Mouse (Mus musculus) midbrain, embryonic 16.5 days (tissue): ENCODE measurements around the gene Irf7. TPM values are rescaled to one million over a fixed set of nuclear protein-coding genes. Genes with fewer than 3 reads are reported as not detected.
A peak's percentile ranks its signal among the peaks of the same experiment; 100 is the strongest.
"Not testable (repeated sequence)": the region's sequence is repeated elsewhere in the genome, so short reads cannot be mapped to it uniquely, and the experiment has no call there.

Source experiments
- ATAC-seq: fragments of 200-750 bp; cut with Nextera tagmentation; 2 replicates; pipeline ENCODE4 v1.8.0; 2017; ENCODE audit warnings: moderate TSS enrichment
- H3K27ac ChIP-seq: fragments of 300-500 bp; sonication (generic); 2 replicates; pipeline ENCODE4 v1.5.1; 2014; ENCODE audit warnings: mild to moderate bottlenecking, low read length, mixed read lengths
- H3K27me3 ChIP-seq: fragments of 300-500 bp; sonication (generic); 2 replicates; pipeline ENCODE4 v1.6.1; 2014; ENCODE audit warnings: low read depth, low read length, mixed read lengths; ENCODE audit not compliant: control insufficient read depth, insufficient read depth
- H3K36me3 ChIP-seq: fragments of 300-500 bp; sonication (generic); 2 replicates; pipeline ENCODE4 v1.6.1; 2014; ENCODE audit warnings: mild to moderate bottlenecking, low read length, moderate library complexity, mixed read lengths; ENCODE audit not compliant: control insufficient read depth, insufficient read depth
- H3K4me1 ChIP-seq: fragments of 300-500 bp; sonication (generic); 2 replicates; pipeline ENCODE4 v1.6.1; 2014; ENCODE audit warnings: mild to moderate bottlenecking, low read length, mixed read lengths; ENCODE audit not compliant: control insufficient read depth, insufficient read depth
- H3K4me2 ChIP-seq: fragments of 300-500 bp; sonication (generic); 2 replicates; pipeline ENCODE4 v1.6.1; 2014; ENCODE audit warnings: mild to moderate bottlenecking, low read length, mixed read lengths
- H3K4me3 ChIP-seq: fragments of 300-500 bp; sonication (generic); 2 replicates; pipeline ENCODE4 v1.5.1; 2014; ENCODE audit warnings: low read depth, mild to moderate bottlenecking, low read length, moderate library complexity, mixed read lengths
- H3K9ac ChIP-seq: fragments of 300-500 bp; sonication (generic); 2 replicates; pipeline ENCODE4 v1.6.1; 2014; ENCODE audit warnings: low read depth, low read length, mixed read lengths
- H3K9me3 ChIP-seq: fragments of 300-500 bp; sonication (generic); replicated peaks from 2 replicates; pipeline ENCODE4 v1.6.1; 2014; ENCODE audit warnings: mild to moderate bottlenecking, low read length, mixed read lengths; ENCODE audit not compliant: control insufficient read depth, poor library complexity, severe bottlenecking
- WGBS: fragments of 180-500 bp; shearing (Covaris S2); extraction: QIAGEN DNeasy Blood & Tissue Kit; methylation state at CpG from one replicate; pipeline ENCODE4 v1.1.7; 2014; 5-methylcytosine and 5-hydroxymethylcytosine counted together
- polyA plus RNA-seq: library from polyadenylated mRNA; unstranded; fragments of >200 nt; fragmentation: Nextera tagmentation; extraction: Ambion mirVana; gene quantifications from 2 replicates; pipeline ENCODE4 v1.2.1, GENCODE M21; 2015

Gene Irf7
- polyA plus RNA-seq, 1 experiment from 2014 or later: 1.4 TPM

GRCm38 (mm10) chr7:141264041-141264700, 2.1 kb downstream of the Irf7 start:
- WGBS: 80% methylated on average over 11 of the region's 11 CpGs
- Histone ChIP-seq H3K9ac (no peak overlapping the region), H3K4me2 (no peak overlapping the region), H3K27ac (no peak overlapping the region), H3K9me3 (no peaks in the 10 kb centered on the region), H3K4me3 (no peak overlapping the region), H3K36me3 (peaks cover 23% of the 10 kb centered on the region), H3K4me1 (peaks cover 6% of the 10 kb centered on the region), H3K27me3 (no peaks in the 10 kb centered on the region)
- no peak for ATAC-seq

GRCm38 (mm10) chr7:141263640-141264039, 2.6 kb downstream of the Irf7 start:
- Histone ChIP-seq H3K4me3 (no peak overlapping the region), H3K27ac (no peak overlapping the region), H3K4me1 (peaks cover 6% of the 10 kb centered on the region), H3K9ac (no peak overlapping the region), H3K4me2 (no peak overlapping the region), H3K36me3 (peaks cover 28% of the 10 kb centered on the region), H3K9me3 (no peaks in the 10 kb centered on the region), H3K27me3 (no peaks in the 10 kb centered on the region)
- no peak for ATAC-seq
- WGBS: 92% methylated on average over 13 of the region's 13 CpGs

GRCm38 (mm10) chr7:141261480-141261879, 4.8 kb downstream of the Irf7 start:
- H3K9me3 ChIP-seq: no peaks in the 10 kb centered on the region

GRCm38 (mm10) chr7:141256159-141256558, 10.1 kb downstream of the Irf7 start:
- no peaks in the 10 kb centered on the region for H3K4me1 ChIP-seq
- H3K9me3 ChIP-seq: no peaks in the 10 kb centered on the region
- no peak overlapping the region for H3K9ac ChIP-seq
- no peaks in the 10 kb centered on the region for H3K27me3 ChIP-seq
- no peak overlapping the region for H3K4me3 ChIP-seq
- no peak overlapping the region for H3K27ac ChIP-seq
- no peak for ATAC-seq
- H3K4me2 ChIP-seq: no peak overlapping the region
- peaks cover 43% of the 10 kb centered on the region for H3K36me3 ChIP-seq
- 93% methylated on average over 10 of the region's 10 CpGs for WGBS

More at GRCm38 (mm10) chr7:141261480-141261879, 4.8 kb downstream of the Irf7 start:
- H3K27me3 ChIP-seq: no peaks in the 10 kb centered on the region
- H3K27ac ChIP-seq: no peak overlapping the region
- H3K4me2 ChIP-seq: no peak overlapping the region
- peaks cover 6% of the 10 kb centered on the region for H3K4me1 ChIP-seq
- peaks cover 48% of the 10 kb centered on the region for H3K36me3 ChIP-seq
- ATAC-seq: no peak
- no peak overlapping the region for H3K4me3 ChIP-seq
- H3K9ac ChIP-seq: no peak overlapping the region
- WGBS: 95% methylated on average over 3 of the region's 3 CpGs

GRCm38 (mm10) chr7:141250486-141250885, 15.8 kb downstream of the Irf7 start:
- H3K4me1 ChIP-seq, ATAC-seq, H3K4me3 ChIP-seq, H3K27me3 ChIP-seq, H3K27ac ChIP-seq, H3K4me2 ChIP-seq, H3K9ac ChIP-seq, H3K9me3 ChIP-seq: not testable (repeated sequence)
- peaks cover 31% of the 10 kb centered on the region for H3K36me3 ChIP-seq
- WGBS: 93% methylated on average over 4 of the region's 4 CpGs

- Histone ChIP-seq H3K9ac (no peak overlapping the region), H3K27ac (no peak overlapping the region), H3K27me3 (no peaks in the 10 kb centered on the region), H3K4me2 (no peak overlapping the region), H3K9me3 (no peaks in the 10 kb centered on the region), H3K4me1 (peaks cover 21% of the 10 kb centered on the region), H3K36me3 (peaks cover 20% of the 10 kb centered on the region), H3K4me3 (no peak overlapping the region)
- WGBS: 92% methylated on average over 10 of the region's 10 CpGs
- ATAC-seq: no peak
These were observed 34.7 kb downstream of the Irf7 start for GRCm38 (mm10) chr7:141231551-141231950.

- no peak overlapping the region for H3K9ac ChIP-seq
- no peak overlapping the region for H3K4me3 ChIP-seq
- 95% methylated on average over 3 of the region's 3 CpGs for WGBS
- H3K4me2 ChIP-seq: no peak overlapping the region
- no peaks in the 10 kb centered on the region for H3K9me3 ChIP-seq
- H3K36me3 ChIP-seq: peaks cover 18% of the 10 kb centered on the region
- H3K27me3 ChIP-seq: no peaks in the 10 kb centered on the region
- no peak for ATAC-seq
- no peak overlapping the region for H3K27ac ChIP-seq
- peaks cover 21% of the 10 kb centered on the region for H3K4me1 ChIP-seq
These were observed 35.2 kb downstream of the Irf7 start for GRCm38 (mm10) chr7:141231111-141231510.

GRCm38 (mm10) chr7:141230570-141230969, 35.7 kb downstream of the Irf7 start:
- H3K36me3 ChIP-seq: peaks cover 16% of the 10 kb centered on the region
- H3K27me3 ChIP-seq: no peaks in the 10 kb centered on the region
- ATAC-seq: no peak
- H3K27ac ChIP-seq: no peak overlapping the region
- H3K9ac ChIP-seq: no peak overlapping the region
- WGBS: 92% methylated on average over 4 of the region's 4 CpGs
- H3K4me2 ChIP-seq: no peak overlapping the region
- peaks cover 21% of the 10 kb centered on the region for H3K4me1 ChIP-seq
- H3K9me3 ChIP-seq: no peaks in the 10 kb centered on the region
- H3K4me3 ChIP-seq: no peak overlapping the region

GRCm38 (mm10) chr7:141229702-141230101, 36.6 kb downstream of the Irf7 start:
- peak overlapping the region; percentile 94 for H3K4me2 ChIP-seq
- H3K27ac ChIP-seq: no peak overlapping the region
- peaks cover 14% of the 10 kb centered on the region for H3K36me3 ChIP-seq
- peak overlapping the region; percentile 90; the same call in 1 of the 2 replicates for H3K9ac ChIP-seq
- H3K4me1 ChIP-seq: peaks cover 21% of the 10 kb centered on the region
- no peak for ATAC-seq
- H3K9me3 ChIP-seq: no peaks in the 10 kb centered on the region
- peak overlapping the region; percentile 100 for H3K4me3 ChIP-seq
- no peaks in the 10 kb centered on the region for H3K27me3 ChIP-seq
- 65% methylated on average over 6 of the region's 6 CpGs for WGBS
